Mouse (Mus musculus): ENCODE measurements around the gene Zbtb9. TPM values are rescaled to one million over a fixed set of nuclear protein-coding genes. Genes with fewer than 3 reads are reported as not detected.
A peak's percentile ranks its signal among the peaks of the same experiment; 100 is the strongest.

Gene Zbtb9
- total RNA-seq, 1 experiment: 8.2 TPM

DNA sequence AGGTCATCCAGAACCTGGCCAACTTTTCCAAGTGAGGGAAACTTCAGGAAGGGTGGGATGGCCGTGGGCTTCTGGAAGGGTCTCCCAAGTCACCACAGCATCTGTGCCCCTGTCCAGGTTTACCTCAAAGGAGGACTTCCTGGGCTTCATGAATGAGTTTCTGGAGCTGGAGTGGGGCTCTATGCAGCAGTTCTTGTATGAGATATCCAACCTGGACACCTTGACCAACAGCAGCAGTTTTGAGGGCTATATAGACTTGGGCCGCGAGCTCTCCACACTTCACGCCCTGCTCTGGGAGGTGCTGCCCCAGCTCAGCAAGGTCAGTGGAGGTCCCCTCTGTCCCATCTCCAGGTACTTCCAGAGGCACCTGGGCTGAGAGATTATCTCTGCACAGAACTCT is 13.2 kb upstream of the Zbtb9 start:
- Histone ChIP-seq H3K4me1 (ENCODE audit: control insufficient read depth in 2 of 2, insufficient read depth in 2 of 2, low read length in 2 of 2, poor library complexity in 1 of 2) (peaks cover 0 to 28% of the 10 kb centered on the region in 2 experiments; a peak in 1 of 4 replicates), H3K4me3 (ENCODE audit: insufficient read depth in 1 of 2, low read depth in 1 of 2, low read length in 2 of 2, poor library complexity in 1 of 2, severe bottlenecking in 1 of 2) (no peak overlapping the region), H3K36me3 (ENCODE audit: control insufficient read depth, insufficient read depth, low read length, poor library complexity, severe bottlenecking) (peaks cover 42% of the 10 kb centered on the region), H3K27ac (ENCODE audit: insufficient read depth, low read depth, low read length, poor library complexity, severe bottlenecking) (no peak overlapping the region), H3K9ac (ENCODE audit: insufficient read depth, low read depth, low read length, poor library complexity, severe bottlenecking) (no peak overlapping the region), H3K9me3 (ENCODE audit: control insufficient read depth, insufficient read depth, low read depth, low read length) (no peaks in the 10 kb centered on the region)
- TF ChIP-seq HCFC1 (IDR thresholded peaks at IDR 0.05; ENCODE audit: borderline replicate concordance, insufficient read depth, low read length) (no peak), ZNF384 (IDR thresholded peaks at IDR 0.05; ENCODE audit: low read depth, low read length) (no peak), CHD2 (IDR thresholded peaks at IDR 0.05; ENCODE audit: low read depth, low read length) (no peak), MAFK (IDR thresholded peaks at IDR 0.05; ENCODE audit: insufficient read depth, low read depth, low read length) (no peak), ZC3H11A (IDR thresholded peaks at IDR 0.05; ENCODE audit: borderline replicate concordance, low read depth, low read length) (no peak)
- DNase-seq (ENCODE audit: low read depth, low spot score): no peak
- in situ Hi-C loops (cut with MboI; ENCODE audit: low sequenced_read_pairs in 2 of 2, unreplicated experiment in 2 of 2): no loop called here

DNA sequence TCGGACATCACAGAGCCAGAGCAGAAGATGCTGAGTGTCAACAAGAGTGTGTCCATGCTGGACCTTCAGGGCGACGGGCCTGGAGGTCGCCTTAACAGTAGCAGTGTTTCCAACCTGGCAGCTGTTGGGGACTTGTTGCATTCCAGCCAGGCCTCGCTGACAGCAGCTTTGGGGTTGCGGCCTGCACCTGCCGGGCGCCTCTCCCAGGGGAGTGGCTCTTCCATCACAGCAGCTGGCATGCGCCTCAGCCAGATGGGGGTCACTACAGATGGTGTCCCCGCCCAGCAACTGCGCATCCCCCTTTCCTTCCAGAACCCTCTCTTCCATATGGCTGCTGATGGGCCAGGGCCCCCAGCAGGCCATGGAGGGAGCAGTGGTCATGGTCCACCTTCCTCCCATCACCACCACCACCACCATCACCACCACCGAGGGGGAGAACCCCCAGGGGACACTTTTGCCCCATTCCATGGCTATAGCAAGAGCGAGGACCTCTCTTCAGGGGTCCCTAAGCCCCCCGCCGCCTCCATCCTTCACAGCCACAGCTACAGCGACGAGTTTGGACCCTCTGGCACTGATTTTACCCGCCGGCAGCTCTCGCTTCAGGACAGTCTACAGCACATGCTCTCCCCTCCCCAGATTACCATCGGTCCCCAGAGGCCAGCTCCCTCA is 11.3 kb upstream of the Zbtb9 start:
- Histone ChIP-seq H3K27ac (ENCODE audit: insufficient read depth, low read depth, low read length, poor library complexity, severe bottlenecking) (no peak overlapping the region), H3K4me3 (ENCODE audit: insufficient read depth in 1 of 2, low read depth in 1 of 2, low read length in 2 of 2, poor library complexity in 1 of 2, severe bottlenecking in 1 of 2) (peak overlapping the region in 1 of 2 experiments; percentile 49; a peak in 2 of 4 replicates)

DNA sequence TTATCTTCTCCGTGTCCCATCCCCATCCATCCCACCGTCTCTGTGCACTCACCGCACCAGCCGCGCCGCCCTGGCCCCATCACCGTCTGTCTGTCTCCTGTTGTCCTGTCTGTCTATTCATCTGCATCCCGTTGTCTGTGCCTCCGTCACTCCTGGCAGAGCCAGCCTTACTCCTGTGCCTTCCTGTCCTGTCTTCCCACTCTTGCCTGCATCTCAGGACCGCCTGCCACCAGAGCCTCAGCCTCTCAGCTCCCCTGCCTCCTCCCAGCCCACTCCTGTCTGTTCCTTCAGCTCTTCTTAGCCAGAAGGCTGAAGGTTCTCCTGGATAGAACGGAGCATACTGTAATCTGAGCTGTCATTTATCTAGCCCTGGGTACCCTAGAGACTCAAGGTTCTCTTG is 6.0 kb upstream of the Zbtb9 start:
- peaks cover 12% of the 10 kb centered on the region; the same call in 1 of the 2 replicates for H3K36me3 ChIP-seq (ENCODE audit: control insufficient read depth, insufficient read depth, low read length, poor library complexity, severe bottlenecking)
- H3K4me1 ChIP-seq (ENCODE audit: control insufficient read depth in 2 of 2, insufficient read depth in 2 of 2, low read length in 2 of 2, poor library complexity in 1 of 2): peaks cover 0 to 17% of the 10 kb centered on the region in 2 experiments; a peak in 1 of 4 replicates
- DNase-seq (ENCODE audit: low read depth, low spot score): no peak
- no peak overlapping the region for H3K9ac ChIP-seq (ENCODE audit: insufficient read depth, low read depth, low read length, poor library complexity, severe bottlenecking)
- no peak for TF ChIP-seq ZNF384 (IDR thresholded peaks at IDR 0.05; ENCODE audit: low read depth, low read length)
- no peak for TF ChIP-seq HCFC1 (IDR thresholded peaks at IDR 0.05; ENCODE audit: borderline replicate concordance, insufficient read depth, low read length)
- TF ChIP-seq ZC3H11A (IDR thresholded peaks at IDR 0.05; ENCODE audit: borderline replicate concordance, low read depth, low read length): no peak
- TF ChIP-seq CHD2 (IDR thresholded peaks at IDR 0.05; ENCODE audit: low read depth, low read length): no peak
- TF ChIP-seq MAFK (IDR thresholded peaks at IDR 0.05; ENCODE audit: insufficient read depth, low read depth, low read length): no peak
- H3K27ac ChIP-seq (ENCODE audit: insufficient read depth, low read depth, low read length, poor library complexity, severe bottlenecking): no peak overlapping the region
- H3K9me3 ChIP-seq (ENCODE audit: control insufficient read depth, insufficient read depth, low read depth, low read length): no peaks in the 10 kb centered on the region
- no peak overlapping the region for H3K4me3 ChIP-seq (ENCODE audit: insufficient read depth in 1 of 2, low read depth in 1 of 2, low read length in 2 of 2, poor library complexity in 1 of 2, severe bottlenecking in 1 of 2)
- in situ Hi-C loops (cut with MboI; ENCODE audit: low sequenced_read_pairs in 2 of 2, unreplicated experiment in 2 of 2): no loop called here

More for the DNA sequence above, 11.3 kb upstream of the Zbtb9 start:
- no peak for DNase-seq (ENCODE audit: low read depth, low spot score)
- in situ Hi-C loops (cut with MboI; ENCODE audit: low sequenced_read_pairs in 2 of 2, unreplicated experiment in 2 of 2): no loop called here
- H3K4me1 ChIP-seq (ENCODE audit: control insufficient read depth in 2 of 2, insufficient read depth in 2 of 2, low read length in 2 of 2, poor library complexity in 1 of 2): peaks cover 0 to 28% of the 10 kb centered on the region in 2 experiments; a peak in 1 of 4 replicates
- peaks cover 36% of the 10 kb centered on the region for H3K36me3 ChIP-seq (ENCODE audit: control insufficient read depth, insufficient read depth, low read length, poor library complexity, severe bottlenecking)
- no peak overlapping the region; the same call in 1 of the 2 replicates for H3K9ac ChIP-seq (ENCODE audit: insufficient read depth, low read depth, low read length, poor library complexity, severe bottlenecking)
- no peak for TF ChIP-seq CHD2 (IDR thresholded peaks at IDR 0.05; ENCODE audit: low read depth, low read length)
- TF ChIP-seq MAFK (IDR thresholded peaks at IDR 0.05; ENCODE audit: insufficient read depth, low read depth, low read length): no peak
- TF ChIP-seq ZC3H11A (IDR thresholded peaks at IDR 0.05; ENCODE audit: borderline replicate concordance, low read depth, low read length): no peak
- TF ChIP-seq HCFC1 (IDR thresholded peaks at IDR 0.05; ENCODE audit: borderline replicate concordance, insufficient read depth, low read length): no peak
- TF ChIP-seq ZNF384 (IDR thresholded peaks at IDR 0.05; ENCODE audit: low read depth, low read length): no peak
- H3K9me3 ChIP-seq (ENCODE audit: control insufficient read depth, insufficient read depth, low read depth, low read length): no peaks in the 10 kb centered on the region

DNA sequence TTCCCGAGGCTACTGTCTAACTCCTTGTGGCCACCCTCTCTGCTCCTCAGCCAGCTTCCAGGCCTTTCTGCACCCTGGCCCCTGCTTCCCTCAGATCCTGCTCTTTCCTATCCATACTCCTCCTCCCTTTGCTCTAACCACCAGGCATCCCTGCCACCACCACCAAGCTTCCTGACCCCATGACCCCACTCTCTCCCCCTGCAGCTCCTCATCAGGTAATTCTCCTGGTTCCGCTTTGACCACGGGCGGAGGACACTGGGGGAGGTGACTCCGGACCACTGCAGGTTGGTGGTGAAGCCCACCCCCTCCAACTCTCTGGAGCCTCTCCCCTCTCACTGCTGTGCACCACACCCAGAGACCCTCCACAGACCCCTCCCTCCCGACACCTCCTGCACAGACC is 5.5 kb upstream of the Zbtb9 start:
- peaks cover 12% of the 10 kb centered on the region; the same call in 1 of the 2 replicates for H3K36me3 ChIP-seq (ENCODE audit: control insufficient read depth, insufficient read depth, low read length, poor library complexity, severe bottlenecking)
- H3K4me1 ChIP-seq (ENCODE audit: control insufficient read depth in 2 of 2, insufficient read depth in 2 of 2, low read length in 2 of 2, poor library complexity in 1 of 2): peaks cover 0 to 17% of the 10 kb centered on the region in 2 experiments; a peak in 1 of 4 replicates
- no peak overlapping the region for H3K27ac ChIP-seq (ENCODE audit: insufficient read depth, low read depth, low read length, poor library complexity, severe bottlenecking)
- DNase-seq (ENCODE audit: low read depth, low spot score): no peak
- no peaks in the 10 kb centered on the region for H3K9me3 ChIP-seq (ENCODE audit: control insufficient read depth, insufficient read depth, low read depth, low read length)
- no peak overlapping the region for H3K9ac ChIP-seq (ENCODE audit: insufficient read depth, low read depth, low read length, poor library complexity, severe bottlenecking)
- in situ Hi-C loops (cut with MboI; ENCODE audit: low sequenced_read_pairs in 2 of 2, unreplicated experiment in 2 of 2): no loop called here
- no peak for TF ChIP-seq HCFC1 (IDR thresholded peaks at IDR 0.05; ENCODE audit: borderline replicate concordance, insufficient read depth, low read length)
- no peak for TF ChIP-seq CHD2 (IDR thresholded peaks at IDR 0.05; ENCODE audit: low read depth, low read length)
- no peak for TF ChIP-seq ZNF384 (IDR thresholded peaks at IDR 0.05; ENCODE audit: low read depth, low read length)
- no peak for TF ChIP-seq MAFK (IDR thresholded peaks at IDR 0.05; ENCODE audit: insufficient read depth, low read depth, low read length)
- H3K4me3 ChIP-seq (ENCODE audit: insufficient read depth in 1 of 2, low read depth in 1 of 2, low read length in 2 of 2, poor library complexity in 1 of 2, severe bottlenecking in 1 of 2): no peak overlapping the region

Data from ES-E14 (cell line).